In genomic region chr12:72085024-72085328, GRCm38 (mm10) we compare ENCODE assay signal across 7 mouse cellular contexts. TPM values are rescaled to one million over a fixed set of nuclear protein-coding genes. Genes with fewer than 3 reads are reported as not detected.
DNase-seq lines count a peak whose midpoint lies in the region; ATAC-seq and TF ChIP-seq lines count a peak whose summit lies in the region.

No protein-coding gene starts in this region.

- H3K27ac ChIP-seq in lung, embryonic 15.5 days = peak overlapping the region; percentile 82
- H3K27ac ChIP-seq in limb, embryonic 14.5 days (replicated peaks; ENCODE audit: low read depth, low read length) = peak overlapping the region; percentile 92
- H3K27ac ChIP-seq in stomach, embryonic 14.5 days (ENCODE audit: low read length) = peak overlapping the region; percentile 64

- TF ChIP-seq POLR2A in limb, embryonic 14.5 days (IDR thresholded peaks at IDR 0.05; ENCODE audit: borderline replicate concordance, extremely low read depth, insufficient read depth, insufficient read length) = no peak

- ATAC-seq in lung, embryonic 15.5 days (ENCODE audit: borderline replicate concordance, extremely low read depth, low FRiP score, low TSS enrichment) = no peak; the same call in none of the 2 replicates
- ATAC-seq in limb, embryonic 14.5 days (ENCODE audit: low FRiP score, low read depth) = no peak
- ATAC-seq in stomach, embryonic 14.5 days (ENCODE audit: insufficient number of reproducible peaks, insufficient read depth, low FRiP score, low read depth) = no peak

- H3K9me3 ChIP-seq in lung, embryonic 15.5 days = no peaks in the 10 kb centered on the region
- no peaks in the 10 kb centered on the region for H3K9me3 ChIP-seq in erythroblast, embryonic 14.5 days (ENCODE audit: control insufficient read depth, low read length)
- no peaks in the 10 kb centered on the region for H3K9me3 ChIP-seq in limb, embryonic 14.5 days (ENCODE audit: control insufficient read depth, low read length)
- no peaks in the 10 kb centered on the region for H3K9me3 ChIP-seq in stomach, embryonic 14.5 days (ENCODE audit: control insufficient read depth, low read depth, low read length)

- H3K4me2 ChIP-seq in lung, embryonic 15.5 days = peak overlapping the region; percentile 85
- H3K4me2 ChIP-seq in limb, embryonic 14.5 days (replicated peaks; ENCODE audit: low read depth, low read length, severe bottlenecking) = peak overlapping the region; percentile 93
- peak overlapping the region; percentile 89 for H3K4me2 ChIP-seq in stomach, embryonic 14.5 days (replicated peaks; ENCODE audit: low read depth, low read length)

- WGBS in lung, embryonic 15.5 days = under 1% methylated on average over 31 of the region's 31 CpGs
- under 1% methylated on average over 24 of the region's 31 CpGs for WGBS in limb, embryonic 14.5 days
- WGBS in stomach, embryonic 14.5 days = under 1% methylated on average over 31 of the region's 31 CpGs

- no peaks in the 10 kb centered on the region for H3K27me3 ChIP-seq in lung, embryonic 15.5 days
- H3K27me3 ChIP-seq in erythroblast, embryonic 14.5 days (ENCODE audit: control insufficient read depth) = peaks cover 34% of the 10 kb centered on the region
- H3K27me3 ChIP-seq in limb, embryonic 14.5 days (ENCODE audit: control insufficient read depth, insufficient read depth, low read length) = no peaks in the 10 kb centered on the region
- H3K27me3 ChIP-seq in stomach, embryonic 14.5 days (ENCODE audit: control insufficient read depth, insufficient read depth, low read length) = no peaks in the 10 kb centered on the region

- no peak for DNase-seq in lung, adult 18-20 months
- DNase-seq in limb, embryonic 14.5 days (ENCODE audit: low spot score) = no peak
- DNase-seq in cerebellum, postnatal 25 days = no peak
- no peak for DNase-seq in kidney, adult 18-20 months

- H3K9ac ChIP-seq in lung, embryonic 15.5 days = peak overlapping the region; percentile 47
- peak overlapping the region; percentile 72 for H3K9ac ChIP-seq in limb, embryonic 14.5 days (ENCODE audit: low read depth, low read length, severe bottlenecking)
- H3K9ac ChIP-seq in stomach, embryonic 14.5 days (replicated peaks; ENCODE audit: low read depth, low read length) = peak overlapping the region; percentile 61

- H3K36me3 ChIP-seq in lung, embryonic 15.5 days = no peaks in the 10 kb centered on the region
- peaks cover 2% of the 10 kb centered on the region; the same call in 1 of the 2 replicates for H3K36me3 ChIP-seq in erythroblast, embryonic 14.5 days (ENCODE audit: control insufficient read depth)
- H3K36me3 ChIP-seq in limb, embryonic 14.5 days (ENCODE audit: control insufficient read depth, insufficient read depth, low read length) = no peaks in the 10 kb centered on the region
- H3K36me3 ChIP-seq in stomach, embryonic 14.5 days (ENCODE audit: control insufficient read depth, insufficient read depth, low read length) = peaks cover 2% of the 10 kb centered on the region; the same call in 1 of the 2 replicates

- peak overlapping the region; percentile 74 for H3K4me3 ChIP-seq in lung, embryonic 15.5 days
- H3K4me3 ChIP-seq in erythroblast, embryonic 14.5 days (replicated peaks) = peak overlapping the region; percentile 82
- peak overlapping the region; percentile 76 for H3K4me3 ChIP-seq in limb, embryonic 14.5 days (replicated peaks; ENCODE audit: low read length)
- H3K4me3 ChIP-seq in stomach, embryonic 14.5 days (ENCODE audit: low read depth, low read length) = peak overlapping the region; percentile 69

- peaks cover 37% of the 10 kb centered on the region for H3K4me1 ChIP-seq in lung, embryonic 15.5 days
- peaks cover 27% of the 10 kb centered on the region for H3K4me1 ChIP-seq in erythroblast, embryonic 14.5 days (ENCODE audit: control insufficient read depth)
- peaks cover 18% of the 10 kb centered on the region for H3K4me1 ChIP-seq in limb, embryonic 14.5 days (ENCODE audit: control insufficient read depth, insufficient read depth, low read length)
- peaks cover 5% of the 10 kb centered on the region for H3K4me1 ChIP-seq in stomach, embryonic 14.5 days (ENCODE audit: control insufficient read depth, insufficient read depth, low read length)

RNA-seq across cellular contexts. Expression of gene L3hypdh, which starts 0.3 kb away (rescaled TPM):
- polyA plus RNA-seq in lung, embryonic 15.5 days (2015; fragmentation: Nextera tagmentation; extraction: Ambion mirVana) = 23.6 TPM in 2 replicates
- polyA plus RNA-seq in erythroblast, embryonic 14.5 days (2012) = not detected in 2 replicates
- 26.8 and 31.8 TPM in 2 replicates for polyA plus RNA-seq in limb, embryonic 14.5 days (2012; rRNA removed)
- 20.5 and 21.4 TPM in 2 replicates for polyA plus RNA-seq in limb, embryonic 14.5 days (2014; fragmentation: Nextera tagmentation; extraction: Ambion mirVana)
- 16.6 and 20.5 TPM in 2 replicates for polyA plus RNA-seq in stomach, embryonic 14.5 days (2014; fragmentation: Nextera tagmentation; extraction: Ambion mirVana)

RNA-seq across cellular contexts. Expression of gene Jkamp, which starts 0.4 kb away (rescaled TPM):
- polyA plus RNA-seq in lung, embryonic 15.5 days (2015; fragmentation: Nextera tagmentation; extraction: Ambion mirVana) = 70.7 and 81.6 TPM in 2 replicates
- polyA plus RNA-seq in erythroblast, embryonic 14.5 days (2012) = 0.29 and 0.52 TPM in 2 replicates
- polyA plus RNA-seq in limb, embryonic 14.5 days (2012; rRNA removed) = 67.3 and 96.9 TPM in 2 replicates
- polyA plus RNA-seq in limb, embryonic 14.5 days (2014; fragmentation: Nextera tagmentation; extraction: Ambion mirVana) = 63.3 and 66.3 TPM in 2 replicates
- polyA plus RNA-seq in stomach, embryonic 14.5 days (2014; fragmentation: Nextera tagmentation; extraction: Ambion mirVana) = 58.8 and 62.8 TPM in 2 replicates

RNA-seq across cellular contexts. Expression of gene Gpr135, which starts 14.1 kb away (rescaled TPM):
- polyA plus RNA-seq in lung, embryonic 15.5 days (2015; fragmentation: Nextera tagmentation; extraction: Ambion mirVana) = 0.42 and 0.64 TPM in 2 replicates
- not detected in 2 replicates for polyA plus RNA-seq in erythroblast, embryonic 14.5 days (2012)
- polyA plus RNA-seq in limb, embryonic 14.5 days (2012; rRNA removed) = 4.9 and 6.7 TPM in 2 replicates
- polyA plus RNA-seq in limb, embryonic 14.5 days (2014; fragmentation: Nextera tagmentation; extraction: Ambion mirVana) = 0.87 and 1.3 TPM in 2 replicates
- 0.75 and 1.3 TPM in 2 replicates for polyA plus RNA-seq in stomach, embryonic 14.5 days (2014; fragmentation: Nextera tagmentation; extraction: Ambion mirVana)

Comparison
In these comparisons a context has a peak if more than half of its experiments do, and no peak if none do; other contexts are left out.
1. RNA of gene L3hypdh, which starts 0.3 kb away (polyA plus RNA-seq): 20.5 to 31.8 TPM in limb, embryonic 14.5 days, 23.6 TPM in lung, embryonic 15.5 days and 16.6 to 20.5 TPM in stomach, embryonic 14.5 days; not detected in erythroblast, embryonic 14.5 days; every median in the first group is over 10 times any median in the second.
2. RNA of gene Jkamp, which starts 0.4 kb away (polyA plus RNA-seq): 70.7 to 81.6 TPM in lung, embryonic 15.5 days, 63.3 to 96.9 TPM in limb, embryonic 14.5 days and 58.8 to 62.8 TPM in stomach, embryonic 14.5 days; 0.29 to 0.52 TPM in erythroblast, embryonic 14.5 days; every median in the first group is over 10 times any median in the second.
3. Peak in every context shown above with its lines, with median percentiles within 50 percentile points of each other: H3K27ac ChIP-seq, H3K4me2 ChIP-seq, H3K4me3 ChIP-seq and H3K9ac ChIP-seq.